8 mouse cellular contexts compared by ENCODE assay signal in the genomic region with DNA sequence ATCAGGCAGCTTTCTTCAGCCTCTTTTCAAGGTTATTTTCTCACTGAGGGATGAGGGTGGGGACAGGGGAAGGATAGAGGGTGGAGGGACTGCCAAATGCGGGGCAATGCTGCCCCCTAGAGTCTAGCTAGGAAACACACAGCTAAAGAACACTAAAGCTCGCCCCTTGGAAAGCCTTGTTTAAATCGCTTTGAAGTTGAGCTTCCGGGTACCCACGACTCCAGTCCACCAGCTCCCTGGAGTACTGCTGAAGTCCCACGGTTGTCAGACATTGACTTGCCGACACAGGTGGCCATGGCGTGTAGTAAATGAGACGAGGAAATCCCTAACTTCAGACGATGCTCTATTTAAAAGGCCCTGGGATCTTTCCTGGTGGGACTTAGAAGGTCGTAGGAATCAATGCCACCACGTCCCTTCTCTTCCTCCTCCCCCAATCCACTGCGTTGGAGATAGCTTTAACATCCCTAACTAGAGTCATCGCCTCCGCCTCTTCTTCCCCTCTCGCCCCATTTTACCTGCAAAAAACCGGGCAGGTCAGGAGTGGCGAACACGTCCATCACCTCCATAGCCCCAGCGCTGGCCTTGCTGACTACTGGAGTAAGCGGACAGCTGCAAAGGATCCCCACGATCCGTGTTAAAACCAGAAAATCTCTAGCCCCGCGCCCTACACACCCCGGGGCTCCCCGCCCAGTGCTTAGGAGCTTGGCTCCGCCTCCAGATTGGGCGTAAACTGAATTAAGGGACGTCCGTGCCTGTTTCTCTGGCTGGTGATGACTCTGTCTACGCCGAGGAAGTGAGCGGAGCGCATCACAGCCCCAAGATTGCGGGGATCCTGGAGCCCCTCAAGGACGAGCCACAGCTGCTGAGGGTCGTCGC. TPM values are rescaled to one million over a fixed set of nuclear protein-coding genes. Genes with fewer than 3 reads are reported as not detected.
A peak's percentile ranks its signal among the peaks of the same experiment; 100 is the strongest.
DNase-seq lines count a peak whose midpoint lies in the region; ATAC-seq and TF ChIP-seq lines count a peak whose summit lies in the region.

No protein-coding gene starts in this region.

- peak; percentile 80 for DNase-seq in ES-E14 (ENCODE audit: low read depth, low spot score)
- peak; percentile 62 for DNase-seq in cerebellum, adult 11 months
- DNase-seq in forebrain, embryonic 14.5 days (ENCODE audit: low spot score) = peak; percentile 87
- peak; percentile 81 to 83 for DNase-seq in heart, postnatal 36 days
- DNase-seq in layer of hippocampus, adult 8-10 months (ENCODE audit: low spot score in 2 of 2) = peak; percentile 66 to 67
- peak; percentile 66 to 79 for DNase-seq in thymus, adult 18-20 months

- peaks cover 9% of the 10 kb centered on the region for H3K36me3 ChIP-seq in ES-E14 (ENCODE audit: control insufficient read depth, insufficient read depth, low read length, poor library complexity, severe bottlenecking)
- H3K36me3 ChIP-seq in forebrain, embryonic 14.5 days (ENCODE audit: control insufficient read depth, insufficient read depth, low read length) = no peaks in the 10 kb centered on the region
- H3K36me3 ChIP-seq in lung, embryonic 15.5 days = no peaks in the 10 kb centered on the region

- 0 out of 2 replicates have a peak, but pooled peaks have one; percentile 38 for TF ChIP-seq CTCF in olfactory bulb, adult 2 months (IDR thresholded peaks at IDR 0.05; ENCODE audit: insufficient read depth, low read depth, low read length)

- ATAC-seq in forebrain, embryonic 14.5 days = peak; percentile 71
- peak; percentile 74 for ATAC-seq in lung, embryonic 15.5 days (ENCODE audit: borderline replicate concordance, extremely low read depth, low FRiP score, low TSS enrichment)

- H3K27ac ChIP-seq in ES-E14 (ENCODE audit: insufficient read depth, low read depth, low read length, poor library complexity, severe bottlenecking) = peak overlapping the region; percentile 42
- H3K27ac ChIP-seq in forebrain, embryonic 14.5 days (ENCODE audit: low read depth, low read length) = 0 out of 2 replicates have a peak overlapping the region, but pooled peaks have one; percentile 27
- H3K27ac ChIP-seq in lung, embryonic 15.5 days = peak overlapping the region; percentile 90
- no peak overlapping the region for H3K27ac ChIP-seq in olfactory bulb, adult 2 months (ENCODE audit: insufficient read depth, low read depth, low read length)

- no peaks in the 10 kb centered on the region for H3K27me3 ChIP-seq in forebrain, embryonic 14.5 days (replicated peaks; ENCODE audit: control insufficient read depth, insufficient read depth, low read length)
- H3K27me3 ChIP-seq in lung, embryonic 15.5 days = no peaks in the 10 kb centered on the region

- no peaks in the 10 kb centered on the region for H3K9me3 ChIP-seq in ES-E14 (ENCODE audit: control insufficient read depth, insufficient read depth, low read depth, low read length)
- no peaks in the 10 kb centered on the region for H3K9me3 ChIP-seq in forebrain, embryonic 14.5 days (replicated peaks; ENCODE audit: control insufficient read depth, low read length)
- H3K9me3 ChIP-seq in lung, embryonic 15.5 days = no peaks in the 10 kb centered on the region

- intact Hi-C loops in heart, postnatal 36 days (cut with DNase I) = loop anchor here (5.0 kb wide), 1 partner anchor 306 kb away; a partner anchor contains a TSS

- in situ Hi-C loops in ES-E14 (cut with MboI; ENCODE audit: low sequenced_read_pairs in 2 of 2, unreplicated experiment in 2 of 2) = no loop called here

- no peak for TF ChIP-seq POLR2A in olfactory bulb, adult 2 months (IDR thresholded peaks at IDR 0.05; ENCODE audit: insufficient read depth, low read depth, low read length)

- peak overlapping the region; percentile 87 for H3K9ac ChIP-seq in ES-E14 (ENCODE audit: insufficient read depth, low read depth, low read length, poor library complexity, severe bottlenecking)
- peak overlapping the region; percentile 68 for H3K9ac ChIP-seq in forebrain, embryonic 14.5 days (ENCODE audit: low read length)
- H3K9ac ChIP-seq in lung, embryonic 15.5 days = peak overlapping the region; percentile 64

- WGBS in forebrain, embryonic 14.5 days = under 1% methylated on average over 39 of the region's 39 CpGs
- under 1% methylated on average over 39 of the region's 39 CpGs for WGBS in lung, embryonic 15.5 days
- WGBS in olfactory bulb, adult 2 months = under 1% methylated on average over 39 of the region's 39 CpGs

- H3K4me3 ChIP-seq in ES-E14 (ENCODE audit: insufficient read depth in 1 of 2, low read depth in 1 of 2, low read length in 2 of 2, poor library complexity in 1 of 2, severe bottlenecking in 1 of 2) = peak overlapping the region; percentile 91 to 92
- H3K4me3 ChIP-seq in forebrain, embryonic 14.5 days (ENCODE audit: low read depth, low read length) = peak overlapping the region; percentile 67
- peak overlapping the region; percentile 78 for H3K4me3 ChIP-seq in lung, embryonic 15.5 days
- H3K4me3 ChIP-seq in olfactory bulb, adult 2 months (ENCODE audit: insufficient read depth, low read depth, low read length) = peak overlapping the region; percentile 71

- H3K4me2 ChIP-seq in forebrain, embryonic 14.5 days (ENCODE audit: low read length) = peak overlapping the region; percentile 99
- H3K4me2 ChIP-seq in lung, embryonic 15.5 days = peak overlapping the region; percentile 100

- H3K4me1 ChIP-seq in ES-E14 (ENCODE audit: control insufficient read depth in 2 of 2, insufficient read depth in 2 of 2, low read length in 2 of 2, poor library complexity in 1 of 2) = peaks cover 2 to 4% of the 10 kb centered on the region in 2 experiments; a peak in 2 of 4 replicates
- no peaks in the 10 kb centered on the region for H3K4me1 ChIP-seq in forebrain, embryonic 14.5 days (ENCODE audit: control insufficient read depth, insufficient read depth, low read length)
- peaks cover 11% of the 10 kb centered on the region; the same call in 1 of the 2 replicates for H3K4me1 ChIP-seq in lung, embryonic 15.5 days
- H3K4me1 ChIP-seq in olfactory bulb, adult 2 months (ENCODE audit: control insufficient read depth, insufficient read depth, low read length) = peaks cover 3% of the 10 kb centered on the region

TF ChIP-seq in ES-E14, 5 proteins besides CTCF, POLR2A, EP300 and RAD21:
- TF ChIP-seq CHD2 (IDR thresholded peaks at IDR 0.05; ENCODE audit: low read depth, low read length) = no peak
- TF ChIP-seq MAFK (IDR thresholded peaks at IDR 0.05; ENCODE audit: insufficient read depth, low read depth, low read length) = no peak
- no peak; the same call in 1 of the 2 replicates for TF ChIP-seq ZC3H11A (IDR thresholded peaks at IDR 0.05; ENCODE audit: borderline replicate concordance, low read depth, low read length)
- TF ChIP-seq HCFC1 (IDR thresholded peaks at IDR 0.05; ENCODE audit: borderline replicate concordance, insufficient read depth, low read length) = no peak
- no peak for TF ChIP-seq ZNF384 (IDR thresholded peaks at IDR 0.05; ENCODE audit: low read depth, low read length)

RNA-seq across cellular contexts. Expression of a gene that starts 1.0 kb away (rescaled TPM):
- 9.4 and 9.9 TPM in 2 replicates for total RNA-seq in ES-E14 (2012; rRNA removed)
- polyA plus RNA-seq in forebrain, embryonic 14.5 days (2014; fragmentation: Nextera tagmentation; extraction: Ambion mirVana) = 10.5 and 12.1 TPM in 2 replicates
- total RNA-seq in heart, postnatal 36 days (2021) = 10 to 100 TPM; 14.2 to 17.6 TPM
- total RNA-seq in layer of hippocampus, adult 8-10 months (2022) = 10 to 100 TPM; 10.5 to 15.0 (median 10.6) TPM
- 10.7 and 12.8 TPM in 2 replicates for polyA plus RNA-seq in lung, embryonic 15.5 days (2015; fragmentation: Nextera tagmentation; extraction: Ambion mirVana)
- not detected in 2 replicates for polyA plus RNA-seq in olfactory bulb, adult 2 months (2012; ENCODE audit: insufficient read depth, insufficient read length, low replicate concordance, missing spikeins)

RNA-seq across cellular contexts. Expression of a gene that starts 10.5 kb away (rescaled TPM):
- total RNA-seq in ES-E14 (2012; rRNA removed) = 5.2 and 6.2 TPM in 2 replicates
- 4.1 and 5.5 TPM in 2 replicates for polyA plus RNA-seq in forebrain, embryonic 14.5 days (2014; fragmentation: Nextera tagmentation; extraction: Ambion mirVana)
- 100 to 1,000 TPM; 102 to 108 TPM for total RNA-seq in heart, postnatal 36 days (2021)
- 1 to 10 TPM; 5.6 to 8.5 (median 6.5) TPM for total RNA-seq in layer of hippocampus, adult 8-10 months (2022)
- 14.2 and 14.7 TPM in 2 replicates for polyA plus RNA-seq in lung, embryonic 15.5 days (2015; fragmentation: Nextera tagmentation; extraction: Ambion mirVana)
- polyA plus RNA-seq in olfactory bulb, adult 2 months (2012; ENCODE audit: insufficient read depth, insufficient read length, low replicate concordance, missing spikeins) = not detected in 2 replicates

RNA-seq across cellular contexts. Expression of a gene that starts 52.3 kb away (rescaled TPM):
- total RNA-seq in ES-E14 (2012; rRNA removed) = 38.6 and 59.1 TPM in 2 replicates
- polyA plus RNA-seq in forebrain, embryonic 14.5 days (2014; fragmentation: Nextera tagmentation; extraction: Ambion mirVana) = 55.2 and 63.8 TPM in 2 replicates
- 10 to 100 TPM; 48.3 to 48.8 TPM for total RNA-seq in heart, postnatal 36 days (2021)
- total RNA-seq in layer of hippocampus, adult 8-10 months (2022) = 100 to 1,000 TPM in 1 of 4 experiments, 10 to 100 TPM in 3; 91.1 to 104 (median 95.4) TPM
- 61.2 and 65.4 TPM in 2 replicates for polyA plus RNA-seq in lung, embryonic 15.5 days (2015; fragmentation: Nextera tagmentation; extraction: Ambion mirVana)
- 522 TPM in 1 of 2 replicates, not detected in the other for polyA plus RNA-seq in olfactory bulb, adult 2 months (2012; ENCODE audit: insufficient read depth, insufficient read length, low replicate concordance, missing spikeins)

Comparison
In these comparisons a context has a peak if more than half of its experiments do, and no peak if none do; other contexts are left out.
1. RNA of a gene that starts 10.5 kb away (total RNA-seq): 102 to 108 TPM in heart, postnatal 36 days; 5.6 to 8.5 TPM in layer of hippocampus, adult 8-10 months and 5.2 to 6.2 TPM in ES-E14; every median in the first group is over 10 times any median in the second.
2. Peak in every context shown above with its lines, with median percentiles within 50 percentile points of each other: DNase-seq, H3K4me3 ChIP-seq and H3K9ac ChIP-seq.